Mouse (Mus musculus): Measurements from ENCODE around the gene Ccdc88a. TPM values are rescaled to one million over a fixed set of nuclear protein-coding genes. Genes with fewer than 3 reads are reported as not detected.

The Ccdc88a gene
- polyA plus RNA-seq, 1 experiment from 2014 or later: 26.2 TPM

DNA sequence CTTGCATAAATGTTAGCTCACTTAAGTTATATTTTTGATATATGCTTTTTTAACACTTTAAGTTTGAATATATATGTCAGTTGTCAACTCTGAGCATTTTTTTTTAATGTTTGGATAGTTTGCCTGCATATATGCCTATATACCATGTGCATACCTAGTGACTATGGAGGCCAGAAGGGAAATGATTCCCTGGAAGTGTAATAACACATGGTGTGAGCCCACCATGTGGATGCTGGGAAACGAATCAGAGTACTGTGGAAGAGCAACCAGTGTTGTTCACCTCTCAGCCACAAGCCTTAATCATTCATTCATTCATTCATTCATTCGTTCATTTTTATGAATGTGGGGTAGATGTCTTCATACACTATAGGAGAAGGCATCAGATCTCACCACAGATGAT is 26.9 kb downstream of the Ccdc88a start:
- Histone ChIP-seq H3K4me2 (ENCODE audit: low read depth, low read length) (no peak overlapping the region), H3K27me3 (replicated peaks; ENCODE audit: control insufficient read depth, insufficient read depth, low read length) (no peaks in the 10 kb centered on the region), H3K4me1 (ENCODE audit: control insufficient read depth, insufficient read depth, low read length) (no peaks in the 10 kb centered on the region), H3K9ac (ENCODE audit: low read depth, low read length) (no peak overlapping the region), H3K4me3 (ENCODE audit: low read depth, low read length) (no peak overlapping the region), H3K9me3 (ENCODE audit: control insufficient read depth, low read length) (no peaks in the 10 kb centered on the region), H3K36me3 (ENCODE audit: control insufficient read depth, insufficient read depth, low read length) (peaks cover 10% of the 10 kb centered on the region), H3K27ac (replicated peaks; ENCODE audit: low read depth, low read length) (no peak overlapping the region)
- ATAC-seq (ENCODE audit: low read depth) (no peak), DNase-seq (ENCODE audit: low spot score) (no peak)
- WGBS: 84% methylated on average over 2 of the region's 2 CpGs

DNA sequence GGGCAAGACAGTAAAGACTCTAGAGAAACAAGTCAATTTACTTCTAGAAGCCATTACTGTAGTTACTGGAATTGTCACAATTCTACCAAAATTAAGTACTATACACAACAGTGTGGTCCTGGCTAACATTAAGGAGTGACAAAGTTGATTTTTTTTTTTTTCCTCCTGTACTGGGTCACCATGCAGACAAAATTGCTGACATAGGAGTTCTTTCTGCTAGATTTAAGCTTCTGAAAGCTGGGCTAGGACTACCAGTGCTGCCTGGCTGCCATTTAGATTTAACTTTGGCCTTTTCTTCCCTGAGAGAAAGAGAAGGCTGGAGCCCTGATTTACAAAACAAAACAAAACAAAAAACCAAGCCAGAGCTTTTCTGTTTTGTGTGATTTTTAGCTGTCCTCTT is 32.8 kb downstream of the Ccdc88a start:
- Histone ChIP-seq H3K4me2 (ENCODE audit: low read depth, low read length) (no peak overlapping the region), H3K9me3 (ENCODE audit: control insufficient read depth, low read length) (no peaks in the 10 kb centered on the region), H3K4me1 (ENCODE audit: control insufficient read depth, insufficient read depth, low read length) (no peaks in the 10 kb centered on the region), H3K9ac (ENCODE audit: low read depth, low read length) (no peak overlapping the region), H3K36me3 (ENCODE audit: control insufficient read depth, insufficient read depth, low read length) (no peaks in the 10 kb centered on the region), H3K27ac (replicated peaks; ENCODE audit: low read depth, low read length) (no peak overlapping the region), H3K4me3 (ENCODE audit: low read depth, low read length) (no peak overlapping the region), H3K27me3 (replicated peaks; ENCODE audit: control insufficient read depth, insufficient read depth, low read length) (no peaks in the 10 kb centered on the region)
- DNase-seq (ENCODE audit: low spot score): no peak
- ATAC-seq (ENCODE audit: low read depth): no peak

DNA sequence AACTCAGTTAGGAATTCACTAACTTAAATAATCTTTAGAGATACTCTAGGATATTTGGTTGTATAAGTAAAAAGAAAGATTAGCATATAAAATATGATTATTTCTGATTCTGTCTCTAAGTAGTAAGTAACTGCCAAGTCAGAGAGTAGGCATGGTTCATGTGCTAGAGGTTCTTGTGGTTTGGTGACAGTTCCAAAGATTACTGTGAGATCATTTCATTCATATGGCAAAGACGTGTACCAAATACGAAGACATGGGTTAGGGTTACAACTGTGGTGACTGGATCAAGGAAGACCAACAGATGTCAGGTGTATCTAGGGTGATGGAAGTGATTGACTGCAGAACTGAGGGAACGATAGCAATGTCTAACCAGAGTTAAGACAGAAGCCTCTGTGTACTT is 50.0 kb downstream of the Ccdc88a start:
- Histone ChIP-seq H3K4me2 (ENCODE audit: low read depth, low read length) (no peak overlapping the region), H3K4me3 (ENCODE audit: low read depth, low read length) (no peak overlapping the region), H3K9ac (ENCODE audit: low read depth, low read length) (no peak overlapping the region), H3K27ac (replicated peaks; ENCODE audit: low read depth, low read length) (no peak overlapping the region), H3K9me3 (ENCODE audit: control insufficient read depth, low read length) (no peaks in the 10 kb centered on the region), H3K27me3 (replicated peaks; ENCODE audit: control insufficient read depth, insufficient read depth, low read length) (no peaks in the 10 kb centered on the region), H3K36me3 (ENCODE audit: control insufficient read depth, insufficient read depth, low read length) (peaks cover 7% of the 10 kb centered on the region; the same call in 1 of the 2 replicates), H3K4me1 (ENCODE audit: control insufficient read depth, insufficient read depth, low read length) (no peaks in the 10 kb centered on the region)
- DNase-seq (ENCODE audit: low spot score) (no peak), ATAC-seq (ENCODE audit: low read depth) (no peak)
- WGBS: 89% methylated on average over 3 of the region's 3 CpGs

DNA sequence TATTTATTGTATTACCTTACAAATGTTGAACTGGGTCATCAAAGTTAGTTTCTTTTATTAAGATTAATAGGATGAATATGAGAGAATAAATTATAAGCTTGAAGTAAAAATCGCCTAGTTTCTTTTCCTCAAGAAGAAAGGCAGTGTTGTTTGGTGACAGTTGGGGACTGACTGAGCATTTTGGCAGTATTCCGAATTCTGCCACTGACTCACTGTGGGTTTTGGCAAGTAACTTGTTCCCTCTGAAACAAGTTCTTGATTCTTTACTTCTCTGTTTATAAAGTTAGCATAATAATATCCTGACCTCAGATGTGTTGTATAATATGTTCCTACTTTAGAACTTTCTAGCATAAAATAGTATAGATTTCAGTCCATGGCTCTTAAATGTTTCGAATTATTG is 55.3 kb downstream of the Ccdc88a start:
- Histone ChIP-seq H3K9ac (ENCODE audit: low read depth, low read length) (no peak overlapping the region), H3K27ac (replicated peaks; ENCODE audit: low read depth, low read length) (no peak overlapping the region), H3K4me2 (ENCODE audit: low read depth, low read length) (no peak overlapping the region), H3K27me3 (replicated peaks; ENCODE audit: control insufficient read depth, insufficient read depth, low read length) (no peaks in the 10 kb centered on the region), H3K4me1 (ENCODE audit: control insufficient read depth, insufficient read depth, low read length) (no peaks in the 10 kb centered on the region), H3K36me3 (ENCODE audit: control insufficient read depth, insufficient read depth, low read length) (peaks cover 31% of the 10 kb centered on the region), H3K9me3 (ENCODE audit: control insufficient read depth, low read length) (no peaks in the 10 kb centered on the region), H3K4me3 (ENCODE audit: low read depth, low read length) (no peak overlapping the region)
- 69% methylated on average over 3 of the region's 3 CpGs for WGBS
- DNase-seq (ENCODE audit: low spot score) (peak; percentile 8), ATAC-seq (ENCODE audit: low read depth) (no peak)

DNA sequence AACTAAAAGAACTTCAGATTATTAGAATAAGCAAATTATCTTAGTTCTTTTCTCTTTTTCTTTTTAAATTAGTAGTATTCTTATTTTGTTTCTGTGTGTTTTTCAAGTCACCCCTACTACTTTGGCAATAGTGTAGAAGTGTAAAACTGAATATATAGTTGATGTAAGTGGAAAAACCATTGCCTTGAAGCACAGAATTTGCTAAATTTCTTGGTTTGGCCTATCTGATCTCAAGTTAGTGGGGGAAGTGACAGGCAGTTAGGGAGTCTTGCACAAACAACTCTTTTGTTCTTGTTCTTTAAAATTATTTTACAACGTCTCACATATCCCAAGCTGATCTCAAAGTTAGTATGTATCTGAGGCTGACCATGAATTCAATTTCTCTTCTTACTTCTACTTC is 57.6 kb downstream of the Ccdc88a start:
- DNase-seq (ENCODE audit: low spot score) (no peak), ATAC-seq (ENCODE audit: low read depth) (no peak)
- 92% methylated on average over 1 of the region's 1 CpGs for WGBS
- H3K9ac ChIP-seq (ENCODE audit: low read depth, low read length): no peak overlapping the region
- H3K36me3 ChIP-seq (ENCODE audit: control insufficient read depth, insufficient read depth, low read length): peaks cover 24% of the 10 kb centered on the region
- no peak overlapping the region for H3K27ac ChIP-seq (replicated peaks; ENCODE audit: low read depth, low read length)
- no peak overlapping the region for H3K4me2 ChIP-seq (ENCODE audit: low read depth, low read length)
- no peak overlapping the region for H3K4me3 ChIP-seq (ENCODE audit: low read depth, low read length)
- H3K27me3 ChIP-seq (replicated peaks; ENCODE audit: control insufficient read depth, insufficient read depth, low read length): no peaks in the 10 kb centered on the region
- H3K4me1 ChIP-seq (ENCODE audit: control insufficient read depth, insufficient read depth, low read length): no peaks in the 10 kb centered on the region
- no peaks in the 10 kb centered on the region for H3K9me3 ChIP-seq (ENCODE audit: control insufficient read depth, low read length)

DNA sequence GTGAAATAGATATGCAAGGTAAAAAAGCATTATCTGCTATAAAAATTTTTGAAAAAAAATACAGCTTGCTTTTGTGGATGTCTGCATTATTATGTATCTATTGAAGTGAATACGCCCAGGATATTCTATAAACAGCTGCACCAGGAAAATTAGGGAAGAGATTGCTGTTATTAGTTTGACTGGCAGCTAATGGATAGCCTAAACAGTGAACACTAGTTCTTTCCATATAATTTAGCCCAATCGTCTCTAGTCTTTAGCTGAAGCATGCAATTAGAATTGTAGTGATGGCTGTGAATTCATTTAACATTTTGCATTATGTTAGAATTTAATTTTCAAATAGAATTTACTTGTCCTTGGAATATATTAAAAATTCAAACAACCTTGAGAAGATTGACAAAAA is 75.3 kb downstream of the Ccdc88a start:
- H3K9ac ChIP-seq (ENCODE audit: low read depth, low read length): no peak overlapping the region
- ATAC-seq (ENCODE audit: low read depth) (no peak), DNase-seq (ENCODE audit: low spot score) (no peak)
- no peak overlapping the region for H3K27ac ChIP-seq (replicated peaks; ENCODE audit: low read depth, low read length)
- 76% methylated on average over 2 of the region's 2 CpGs for WGBS
- H3K27me3 ChIP-seq (replicated peaks; ENCODE audit: control insufficient read depth, insufficient read depth, low read length): no peaks in the 10 kb centered on the region
- no peak overlapping the region for H3K4me2 ChIP-seq (ENCODE audit: low read depth, low read length)
- H3K9me3 ChIP-seq (ENCODE audit: control insufficient read depth, low read length): no peaks in the 10 kb centered on the region
- H3K4me1 ChIP-seq (ENCODE audit: control insufficient read depth, insufficient read depth, low read length): no peaks in the 10 kb centered on the region
- no peak overlapping the region for H3K4me3 ChIP-seq (ENCODE audit: low read depth, low read length)
- H3K36me3 ChIP-seq (ENCODE audit: control insufficient read depth, insufficient read depth, low read length): peaks cover 16% of the 10 kb centered on the region

DNA sequence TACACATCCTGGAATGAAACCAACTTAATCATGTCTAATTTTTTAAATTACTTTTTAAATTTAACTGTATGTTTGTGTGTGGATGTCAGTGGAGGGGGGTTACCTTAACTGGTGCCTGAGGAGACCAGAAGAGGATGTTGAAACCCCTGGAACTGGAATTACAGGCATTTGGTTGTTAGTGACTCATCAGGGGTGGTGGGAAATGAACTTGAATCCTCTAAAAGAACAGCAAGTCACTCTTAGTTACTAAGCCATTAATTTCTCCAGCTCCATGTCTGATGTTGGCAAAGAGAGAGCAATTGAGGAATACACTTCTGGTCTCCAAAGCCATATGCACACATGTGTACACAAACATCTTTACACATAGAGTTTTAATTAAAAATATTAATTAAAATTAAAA is 101.2 kb downstream of the Ccdc88a start:
- Histone ChIP-seq H3K36me3 (ENCODE audit: control insufficient read depth, insufficient read depth, low read length) (peaks cover 19% of the 10 kb centered on the region), H3K9ac (ENCODE audit: low read depth, low read length) (no peak overlapping the region), H3K27me3 (replicated peaks; ENCODE audit: control insufficient read depth, insufficient read depth, low read length) (no peaks in the 10 kb centered on the region), H3K9me3 (ENCODE audit: control insufficient read depth, low read length) (no peaks in the 10 kb centered on the region), H3K4me2 (ENCODE audit: low read depth, low read length) (no peak overlapping the region), H3K4me3 (ENCODE audit: low read depth, low read length) (no peak overlapping the region), H3K4me1 (ENCODE audit: control insufficient read depth, insufficient read depth, low read length) (no peaks in the 10 kb centered on the region), H3K27ac (replicated peaks; ENCODE audit: low read depth, low read length) (no peak overlapping the region)
- DNase-seq (ENCODE audit: low spot score): no peak
- ATAC-seq (ENCODE audit: low read depth): no peak

DNA sequence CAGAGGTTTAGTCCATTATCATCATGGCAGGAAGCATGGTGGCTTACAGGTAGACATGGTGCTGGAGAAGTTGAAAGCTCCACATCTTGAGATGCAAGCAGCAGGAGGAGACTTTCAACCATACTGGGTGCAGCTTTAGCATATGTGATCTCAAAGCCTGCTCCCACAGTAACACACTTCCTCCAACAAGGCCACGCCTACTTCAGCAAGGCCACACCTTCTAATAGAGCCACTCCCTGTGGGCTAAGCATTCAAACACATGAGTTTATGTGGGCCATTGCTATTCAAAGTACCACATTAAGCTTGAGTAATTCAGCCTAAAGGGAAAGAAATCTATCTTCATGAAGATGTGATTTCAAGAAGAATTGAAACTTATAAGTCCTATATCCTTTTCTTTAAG is 119.7 kb downstream of the Ccdc88a start:
- Histone ChIP-seq H3K27me3 (replicated peaks; ENCODE audit: control insufficient read depth, insufficient read depth, low read length) (no peaks in the 10 kb centered on the region), H3K4me2 (ENCODE audit: low read depth, low read length) (no peak overlapping the region), H3K9ac (ENCODE audit: low read depth, low read length) (no peak overlapping the region), H3K4me1 (ENCODE audit: control insufficient read depth, insufficient read depth, low read length) (no peaks in the 10 kb centered on the region), H3K9me3 (ENCODE audit: control insufficient read depth, low read length) (no peaks in the 10 kb centered on the region), H3K4me3 (ENCODE audit: low read depth, low read length) (no peak overlapping the region), H3K36me3 (ENCODE audit: control insufficient read depth, insufficient read depth, low read length) (peaks cover 44% of the 10 kb centered on the region), H3K27ac (replicated peaks; ENCODE audit: low read depth, low read length) (no peak overlapping the region)
- ATAC-seq (ENCODE audit: low read depth): no peak
- WGBS: 95% methylated on average over 1 of the region's 1 CpGs
- no peak for DNase-seq (ENCODE audit: low spot score)

DNA sequence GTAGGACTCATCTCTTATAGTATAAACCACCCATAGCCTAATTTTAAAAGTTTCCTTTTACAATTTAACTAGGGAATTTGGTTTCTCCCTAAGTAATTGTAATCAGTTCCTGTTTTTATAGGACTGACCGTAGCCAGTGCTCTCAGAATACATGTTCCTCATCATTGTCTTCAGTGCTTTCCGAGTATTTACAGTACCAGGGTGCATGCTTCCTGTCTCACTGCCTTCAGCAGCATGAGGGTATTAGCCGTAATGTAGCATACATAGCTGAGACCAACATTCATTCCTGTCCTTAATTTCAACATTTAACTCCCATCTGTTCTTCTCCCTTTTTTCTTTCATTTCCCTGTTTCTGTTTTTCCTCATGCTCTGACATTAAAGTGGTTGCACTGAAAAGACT is 123.5 kb downstream of the Ccdc88a start:
- no peaks in the 10 kb centered on the region for H3K9me3 ChIP-seq (ENCODE audit: control insufficient read depth, low read length)
- no peaks in the 10 kb centered on the region for H3K27me3 ChIP-seq (replicated peaks; ENCODE audit: control insufficient read depth, insufficient read depth, low read length)
- WGBS: 70% methylated on average over 3 of the region's 3 CpGs
- no peak for DNase-seq (ENCODE audit: low spot score)
- H3K9ac ChIP-seq (ENCODE audit: low read depth, low read length): no peak overlapping the region
- peaks cover 44% of the 10 kb centered on the region for H3K36me3 ChIP-seq (ENCODE audit: control insufficient read depth, insufficient read depth, low read length)
- H3K4me1 ChIP-seq (ENCODE audit: control insufficient read depth, insufficient read depth, low read length): no peaks in the 10 kb centered on the region
- no peak overlapping the region for H3K27ac ChIP-seq (replicated peaks; ENCODE audit: low read depth, low read length)
- H3K4me3 ChIP-seq (ENCODE audit: low read depth, low read length): no peak overlapping the region
- ATAC-seq (ENCODE audit: low read depth): no peak
- no peak overlapping the region for H3K4me2 ChIP-seq (ENCODE audit: low read depth, low read length)
